10 mouse cellular contexts compared by ENCODE assay signal in the genomic region with DNA sequence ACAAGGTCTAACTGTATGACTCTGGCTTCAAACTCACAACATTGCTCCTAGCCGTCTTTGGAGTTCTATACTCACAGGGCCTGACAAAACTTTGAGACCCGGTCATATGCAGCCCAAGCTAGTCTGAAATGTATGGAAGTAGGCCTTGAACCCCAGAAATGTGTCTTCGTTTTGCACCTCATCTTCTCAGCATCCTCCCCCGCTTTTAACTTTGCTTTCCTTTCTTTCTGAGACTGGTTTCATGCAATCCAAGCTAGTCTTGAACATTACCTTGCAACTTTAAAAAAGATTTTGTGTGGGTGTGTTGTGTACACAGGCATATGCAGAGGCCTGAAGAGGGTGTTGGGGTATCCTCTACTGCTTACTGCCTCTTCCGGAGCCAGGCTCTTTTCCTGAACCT. TPM values are rescaled to one million over a fixed set of nuclear protein-coding genes. Genes with fewer than 3 reads are reported as not detected.
DNase-seq lines count a peak whose midpoint lies in the region; ATAC-seq lines count a peak whose summit lies in the region.
"Had no signal": no experiment of that assay in that cellular context is flagged by ENCODE, and none has a peak within 500 bp of the region (broad histone marks: within the 10 kb centered on the region; RNA-seq: fewer than 3 reads in every experiment).

No protein-coding gene starts in this region.

- no peaks in the 10 kb centered on the region for H3K9me3 ChIP-seq in heart, embryonic 12.5 days (replicated peaks)
- no peaks in the 10 kb centered on the region for H3K9me3 ChIP-seq in forebrain, embryonic 13.5 days (replicated peaks)
- no peaks in the 10 kb centered on the region for H3K9me3 ChIP-seq in liver, embryonic 15.5 days (replicated peaks)

- 62% methylated on average over 5 of the region's 5 CpGs for WGBS in heart, embryonic 12.5 days
- 64% methylated on average over 5 of the region's 5 CpGs for WGBS in forebrain, embryonic 13.5 days
- WGBS in liver, embryonic 15.5 days (ENCODE audit: insufficient replicate concordance), result 59% methylated on average over 5 of the region's 5 CpGs

- no peak for DNase-seq in heart, postnatal 25 days (ENCODE audit: low spot score)
- DNase-seq in A20 (ENCODE audit: low read depth, low spot score), result peak; percentile 41
- DNase-seq in cerebellum, postnatal 25 days, result no peak
- no peak for DNase-seq in gastrocnemius, adult 18-20 months (ENCODE audit: low spot score)
- DNase-seq in adrenal gland, postnatal 10 days, result no peak

- H3K36me3 ChIP-seq in heart, embryonic 12.5 days, result peaks cover 25% of the 10 kb centered on the region
- H3K36me3 ChIP-seq in forebrain, embryonic 13.5 days (ENCODE audit: poor library complexity, severe bottlenecking), result peaks cover 40% of the 10 kb centered on the region
- peaks cover 5% of the 10 kb centered on the region for H3K36me3 ChIP-seq in liver, embryonic 15.5 days (replicated peaks)

- peak overlapping the region; percentile 49; the same call in 1 of the 2 replicates for H3K27ac ChIP-seq in heart, embryonic 12.5 days (ENCODE audit: poor library complexity, severe bottlenecking)
- H3K27ac ChIP-seq in forebrain, embryonic 13.5 days, result peak overlapping the region; percentile 84; the same call in 1 of the 2 replicates
- H3K27ac ChIP-seq in liver, embryonic 15.5 days (replicated peaks), result no peak overlapping the region
- H3K27ac ChIP-seq: liver, embryonic 14.5 days had no signal

- no peak for ATAC-seq in heart, embryonic 12.5 days (ENCODE audit: insufficient number of reproducible peaks, low FRiP score)
- ATAC-seq in forebrain, embryonic 13.5 days, result no peak
- ATAC-seq in liver, embryonic 15.5 days (ENCODE audit: insufficient read depth), result no peak

- peaks cover 36% of the 10 kb centered on the region for H3K4me1 ChIP-seq in heart, embryonic 12.5 days (replicated peaks)
- peaks cover 35% of the 10 kb centered on the region for H3K4me1 ChIP-seq in forebrain, embryonic 13.5 days
- peaks cover 55% of the 10 kb centered on the region for H3K4me1 ChIP-seq in liver, embryonic 15.5 days (replicated peaks)

- H3K4me2 ChIP-seq in heart, embryonic 12.5 days, result peak overlapping the region; percentile 68
- peak overlapping the region; percentile 78 for H3K4me2 ChIP-seq in forebrain, embryonic 13.5 days
- peak overlapping the region; percentile 59; the same call in 1 of the 2 replicates for H3K4me2 ChIP-seq in liver, embryonic 15.5 days

- H3K9ac ChIP-seq in heart, embryonic 12.5 days, result peak overlapping the region; percentile 19; the same call in 1 of the 2 replicates
- no peak overlapping the region for H3K9ac ChIP-seq in forebrain, embryonic 13.5 days
- no peak overlapping the region for H3K9ac ChIP-seq in liver, embryonic 15.5 days
- H3K9ac ChIP-seq: liver, embryonic 14.5 days had no signal

- peak overlapping the region; percentile 39; the same call in 1 of the 2 replicates for H3K4me3 ChIP-seq in heart, embryonic 12.5 days
- H3K4me3 ChIP-seq in forebrain, embryonic 13.5 days, result no peak overlapping the region
- H3K4me3 ChIP-seq in liver, embryonic 15.5 days (replicated peaks), result no peak overlapping the region

- no peaks in the 10 kb centered on the region for H3K27me3 ChIP-seq in heart, embryonic 12.5 days (replicated peaks)
- H3K27me3 ChIP-seq in forebrain, embryonic 13.5 days, result no peaks in the 10 kb centered on the region
- H3K27me3 ChIP-seq in liver, embryonic 15.5 days, result no peaks in the 10 kb centered on the region

- intact Hi-C loops in heart, postnatal 25 days (cut with DNase I), result loop anchor here (1.0 kb wide), 1 partner anchor 31 kb away; no protein-coding TSS in a partner anchor

RNA-seq across cellular contexts. Expression of a gene that starts 16.5 kb away (rescaled TPM):
- 916 and 1,021 TPM in 2 replicates for polyA plus RNA-seq in heart, embryonic 12.5 days (2016; fragmentation: Nextera tagmentation; extraction: Ambion mirVana)
- 100 to 1,000 TPM; 385 to 513 TPM for total RNA-seq in heart, postnatal 25 days (2021)
- 3.9 and 4.3 TPM in 2 replicates for polyA plus RNA-seq in forebrain, embryonic 13.5 days (2015; fragmentation: Nextera tagmentation; extraction: Ambion mirVana)
- 12.6 and 16.1 TPM in 2 replicates for polyA plus RNA-seq in liver, embryonic 15.5 days (2015; fragmentation: Nextera tagmentation; extraction: Ambion mirVana)
- 100 to 1,000 TPM; 239 to 482 TPM for total RNA-seq in gastrocnemius, adult 18-20 months (2021)
- total RNA-seq in adrenal gland, postnatal 10 days (2021), result 10 to 100 TPM; 68.2 to 90.0 TPM
- polyA plus RNA-seq: activated CD4-positive, CD25-positive, alpha-beta regulatory T cell, adult 4 months had no signal

RNA-seq across cellular contexts. Expression of a gene that starts 30.2 kb away (rescaled TPM):
- polyA plus RNA-seq in heart, embryonic 12.5 days (2016; fragmentation: Nextera tagmentation; extraction: Ambion mirVana), result 214 and 222 TPM in 2 replicates
- 100 to 1,000 TPM; 285 to 296 TPM for total RNA-seq in heart, postnatal 25 days (2021)
- 424 and 485 TPM in 2 replicates for polyA plus RNA-seq in forebrain, embryonic 13.5 days (2015; fragmentation: Nextera tagmentation; extraction: Ambion mirVana)
- 60.9 and 65.4 TPM in 2 replicates for polyA plus RNA-seq in liver, embryonic 15.5 days (2015; fragmentation: Nextera tagmentation; extraction: Ambion mirVana)
- 100 to 1,000 TPM; 288 to 326 TPM for total RNA-seq in gastrocnemius, adult 18-20 months (2021)
- total RNA-seq in adrenal gland, postnatal 10 days (2021), result 100 to 1,000 TPM; 413 to 414 TPM
